Mouse (Mus musculus): ENCODE measurements around the gene Hjurp. TPM values are rescaled to one million over a fixed set of nuclear protein-coding genes. Genes with fewer than 3 reads are reported as not detected.

Gene Hjurp
- total and polyA plus RNA-seq, 2 experiments = 32.8 to 90.1 TPM

- 57% methylated on average over 2 of the region's 2 CpGs for WGBS
- Histone ChIP-seq H3K9ac (ENCODE audit: low read depth, low read length) (no peak overlapping the region), H3K79me2 (ENCODE audit: control insufficient read depth, insufficient read depth, low read length) (peaks cover 14% of the 10 kb centered on the region), H3K27me3 (ENCODE audit: control insufficient read depth, insufficient read depth, low read length) (no peaks in the 10 kb centered on the region), H3K27ac (replicated peaks; ENCODE audit: insufficient read depth, low read depth, low read length) (no peak overlapping the region), H3K4me3 (ENCODE audit: insufficient read depth, low read depth, low read length) (no peak overlapping the region), H3K4me1 (ENCODE audit: control insufficient read depth, insufficient read depth, low read length) (peaks cover 8% of the 10 kb centered on the region), H3K36me3 (ENCODE audit: control insufficient read depth, insufficient read depth, low read length) (peaks cover 27% of the 10 kb centered on the region)
- DNase-seq (ENCODE audit: extremely low read depth, low read depth, low spot score) = peak; percentile 32
- TF ChIP-seq CTCF (IDR thresholded peaks at IDR 0.05; ENCODE audit: low read depth, low read length) (no peak), POLR2A (IDR thresholded peaks at IDR 0.05; ENCODE audit: extremely low read depth, insufficient read depth, low read length) (no peak)
Measured at GRCm38 (mm10) chr1:88216551-88216950, 60.9 kb downstream of the Hjurp start.

GRCm38 (mm10) chr1:88215466-88216380 is 61.7 kb downstream of the Hjurp start:
- Histone ChIP-seq H3K79me2 (ENCODE audit: control insufficient read depth, insufficient read depth, low read length) (peaks cover 14% of the 10 kb centered on the region), H3K9ac (ENCODE audit: low read depth, low read length) (no peak overlapping the region), H3K4me3 (ENCODE audit: insufficient read depth, low read depth, low read length) (no peak overlapping the region), H3K4me1 (ENCODE audit: control insufficient read depth, insufficient read depth, low read length) (peaks cover 8% of the 10 kb centered on the region), H3K36me3 (ENCODE audit: control insufficient read depth, insufficient read depth, low read length) (peaks cover 27% of the 10 kb centered on the region), H3K27me3 (ENCODE audit: control insufficient read depth, insufficient read depth, low read length) (no peaks in the 10 kb centered on the region), H3K27ac (replicated peaks; ENCODE audit: insufficient read depth, low read depth, low read length) (no peak overlapping the region)
- TF ChIP-seq CTCF (IDR thresholded peaks at IDR 0.05; ENCODE audit: low read depth, low read length) (no peak), POLR2A (IDR thresholded peaks at IDR 0.05; ENCODE audit: extremely low read depth, insufficient read depth, low read length) (no peak)
- no peak for DNase-seq (ENCODE audit: extremely low read depth, low read depth, low spot score)
- WGBS = 71% methylated on average over 10 of the region's 10 CpGs

- TF ChIP-seq POLR2A (IDR thresholded peaks at IDR 0.05; ENCODE audit: extremely low read depth, insufficient read depth, low read length) (no peak), CTCF (IDR thresholded peaks at IDR 0.05; ENCODE audit: low read depth, low read length) (no peak)
- 62% methylated on average over 2 of the region's 2 CpGs for WGBS
- H3K4me3 ChIP-seq (ENCODE audit: insufficient read depth, low read depth, low read length) = peak overlapping the region; percentile 41
- H3K79me2 ChIP-seq (ENCODE audit: control insufficient read depth, insufficient read depth, low read length) = peaks cover 14% of the 10 kb centered on the region
- no peaks in the 10 kb centered on the region for H3K27me3 ChIP-seq (ENCODE audit: control insufficient read depth, insufficient read depth, low read length)
- peak overlapping the region; percentile 67 for H3K27ac ChIP-seq (replicated peaks; ENCODE audit: insufficient read depth, low read depth, low read length)
- peaks cover 8% of the 10 kb centered on the region for H3K4me1 ChIP-seq (ENCODE audit: control insufficient read depth, insufficient read depth, low read length)
- peaks cover 27% of the 10 kb centered on the region for H3K36me3 ChIP-seq (ENCODE audit: control insufficient read depth, insufficient read depth, low read length)
- peak overlapping the region; percentile 52 for H3K9ac ChIP-seq (ENCODE audit: low read depth, low read length)
- DNase-seq (ENCODE audit: extremely low read depth, low read depth, low spot score) = peak; percentile 57
Measured at GRCm38 (mm10) chr1:88214462-88214952, 62.9 kb downstream of the Hjurp start.

- DNase-seq (ENCODE audit: extremely low read depth, low read depth, low spot score) = peak; percentile 100
- H3K27ac ChIP-seq (replicated peaks; ENCODE audit: insufficient read depth, low read depth, low read length) = peak overlapping the region; percentile 67
- H3K9ac ChIP-seq (ENCODE audit: low read depth, low read length) = peak overlapping the region; percentile 52
- TF ChIP-seq CTCF (IDR thresholded peaks at IDR 0.05; ENCODE audit: low read depth, low read length) (no peak), POLR2A (IDR thresholded peaks at IDR 0.05; ENCODE audit: extremely low read depth, insufficient read depth, low read length) (no peak)
- H3K79me2 ChIP-seq (ENCODE audit: control insufficient read depth, insufficient read depth, low read length) = peaks cover 14% of the 10 kb centered on the region
- no peaks in the 10 kb centered on the region for H3K27me3 ChIP-seq (ENCODE audit: control insufficient read depth, insufficient read depth, low read length)
- H3K36me3 ChIP-seq (ENCODE audit: control insufficient read depth, insufficient read depth, low read length) = peaks cover 27% of the 10 kb centered on the region
- H3K4me1 ChIP-seq (ENCODE audit: control insufficient read depth, insufficient read depth, low read length) = peaks cover 8% of the 10 kb centered on the region
- WGBS = 37% methylated on average over 2 of the region's 2 CpGs
- peak overlapping the region; percentile 41 for H3K4me3 ChIP-seq (ENCODE audit: insufficient read depth, low read depth, low read length)
Measured at GRCm38 (mm10) chr1:88213766-88214461, 63.5 kb downstream of the Hjurp start.

GRCm38 (mm10) chr1:88213061-88213460 is 64.4 kb downstream of the Hjurp start:
- H3K4me3 ChIP-seq (ENCODE audit: insufficient read depth, low read depth, low read length) = peak overlapping the region; percentile 17
- H3K9ac ChIP-seq (ENCODE audit: low read depth, low read length) = peak overlapping the region; percentile 56
- 39% methylated on average over 1 of the region's 1 CpGs for WGBS
- H3K27me3 ChIP-seq (ENCODE audit: control insufficient read depth, insufficient read depth, low read length) = no peaks in the 10 kb centered on the region
- TF ChIP-seq POLR2A (IDR thresholded peaks at IDR 0.05; ENCODE audit: extremely low read depth, insufficient read depth, low read length) (no peak), CTCF (IDR thresholded peaks at IDR 0.05; ENCODE audit: low read depth, low read length) (no peak)
- H3K27ac ChIP-seq (replicated peaks; ENCODE audit: insufficient read depth, low read depth, low read length) = peak overlapping the region; percentile 69
- peaks cover 8% of the 10 kb centered on the region for H3K4me1 ChIP-seq (ENCODE audit: control insufficient read depth, insufficient read depth, low read length)
- peak; percentile 97 for DNase-seq (ENCODE audit: extremely low read depth, low read depth, low spot score)
- peaks cover 27% of the 10 kb centered on the region for H3K36me3 ChIP-seq (ENCODE audit: control insufficient read depth, insufficient read depth, low read length)
- peaks cover 14% of the 10 kb centered on the region for H3K79me2 ChIP-seq (ENCODE audit: control insufficient read depth, insufficient read depth, low read length)

Other genes with a start within 250 kb of the Hjurp start
- gene Ugt1a10, start 222.2 kb downstream of the Hjurp start, total RNA-seq (2014; rRNA removed) = 6.4 and 6.9 TPM in 2 replicates
- 1.2 and 2.8 TPM in 2 replicates for gene Ugt1a10, start 222.2 kb downstream of the Hjurp start, polyA plus RNA-seq (2012; rRNA removed)
- gene Ugt1a9, start 206.8 kb downstream of the Hjurp start, total RNA-seq (2014; rRNA removed) = 177 and 194 TPM in 2 replicates
- gene Ugt1a9, start 206.8 kb downstream of the Hjurp start, polyA plus RNA-seq (2012; rRNA removed) = 142 and 259 TPM in 2 replicates
- 4.0 and 4.6 TPM in 2 replicates for gene Ugt1a8, start 189.8 kb downstream of the Hjurp start, total RNA-seq (2014; rRNA removed)
- 0.07 and 0.11 TPM in 2 replicates for gene Ugt1a8, start 189.8 kb downstream of the Hjurp start, polyA plus RNA-seq (2012; rRNA removed)
- 20.1 and 51.1 TPM in 2 replicates for gene Ugt1a7c, start 182.6 kb downstream of the Hjurp start, total RNA-seq (2014; rRNA removed)
- gene Ugt1a7c, start 182.6 kb downstream of the Hjurp start, polyA plus RNA-seq (2012; rRNA removed) = 2.0 and 3.9 TPM in 2 replicates
- 97.1 and 102 TPM in 2 replicates for gene Ugt1a6b, start 174.4 kb downstream of the Hjurp start, total RNA-seq (2014; rRNA removed)
- 77.3 and 91.0 TPM in 2 replicates for gene Ugt1a6b, start 174.4 kb downstream of the Hjurp start, polyA plus RNA-seq (2012; rRNA removed)
- 55.4 and 90.9 TPM in 2 replicates for gene Ugt1a6a, start 142.8 kb downstream of the Hjurp start, total RNA-seq (2014; rRNA removed)
- 84.4 and 106 TPM in 2 replicates for gene Ugt1a6a, start 142.8 kb downstream of the Hjurp start, polyA plus RNA-seq (2012; rRNA removed)
- gene Ugt1a5, start 111.6 kb downstream of the Hjurp start, total RNA-seq (2014; rRNA removed) = 75.8 and 159 TPM in 2 replicates
- gene Ugt1a5, start 111.6 kb downstream of the Hjurp start, polyA plus RNA-seq (2012; rRNA removed) = 41.5 and 119 TPM in 2 replicates
- gene Ugt1a2, start 77.0 kb downstream of the Hjurp start, total RNA-seq (2014; rRNA removed) = 9.5 and 10.4 TPM in 2 replicates
- gene Ugt1a2, start 77.0 kb downstream of the Hjurp start, polyA plus RNA-seq (2012; rRNA removed) = 0.29 and 0.57 TPM in 2 replicates
- gene Dnajb3, start 71.9 kb downstream of the Hjurp start, total RNA-seq (2014; rRNA removed) = not detected in 2 replicates
- gene Dnajb3, start 71.9 kb downstream of the Hjurp start, polyA plus RNA-seq (2012; rRNA removed) = 0.17 TPM in 1 of 2 replicates, not detected in the other
- 662 and 719 TPM in 2 replicates for gene Ugt1a1, start 65.7 kb downstream of the Hjurp start, total RNA-seq (2014; rRNA removed)
- gene Ugt1a1, start 65.7 kb downstream of the Hjurp start, polyA plus RNA-seq (2012; rRNA removed) = 408 and 574 TPM in 2 replicates
- 0.27 and 1.0 TPM in 2 replicates for gene Mroh2a, start 50.6 kb downstream of the Hjurp start, total RNA-seq (2014; rRNA removed)
- 0.77 and 0.82 TPM in 2 replicates for gene Mroh2a, start 50.6 kb downstream of the Hjurp start, polyA plus RNA-seq (2012; rRNA removed)
- under 0.01 TPM in 2 replicates for gene Trpm8, start within 50 bp of the Hjurp start, total RNA-seq (2014; rRNA removed)
- gene Trpm8, start within 50 bp of the Hjurp start, polyA plus RNA-seq (2012; rRNA removed) = 0.01 and 0.02 TPM in 2 replicates
- gene Spp2, start 129.3 kb upstream of the Hjurp start, total RNA-seq (2014; rRNA removed) = 216 and 373 TPM in 2 replicates
- gene Spp2, start 129.3 kb upstream of the Hjurp start, polyA plus RNA-seq (2012; rRNA removed) = 298 and 325 TPM in 2 replicates
- gene Glrp1, start 232.4 kb upstream of the Hjurp start, total RNA-seq (2014; rRNA removed) = 0.07 and 0.09 TPM in 2 replicates
- gene Glrp1, start 232.4 kb upstream of the Hjurp start, polyA plus RNA-seq (2012; rRNA removed) = 0.04 TPM in 1 of 2 replicates, not detected in the other

All from liver, adult 2 months (tissue).